Mouse (Mus musculus): ENCODE measurements around the gene Tex21. TPM values are rescaled to one million over a fixed set of nuclear protein-coding genes. Genes with fewer than 3 reads are reported as not detected.
A peak's percentile ranks its signal among the peaks of the same experiment; 100 is the strongest.
"Not testable (repeated sequence)": the region's sequence is repeated elsewhere in the genome, so short reads cannot be mapped to it uniquely, and the experiment has no call there.

Gene Tex21
- polyA plus RNA-seq, 1 experiment from 2014 or later, result not detected

DNA sequence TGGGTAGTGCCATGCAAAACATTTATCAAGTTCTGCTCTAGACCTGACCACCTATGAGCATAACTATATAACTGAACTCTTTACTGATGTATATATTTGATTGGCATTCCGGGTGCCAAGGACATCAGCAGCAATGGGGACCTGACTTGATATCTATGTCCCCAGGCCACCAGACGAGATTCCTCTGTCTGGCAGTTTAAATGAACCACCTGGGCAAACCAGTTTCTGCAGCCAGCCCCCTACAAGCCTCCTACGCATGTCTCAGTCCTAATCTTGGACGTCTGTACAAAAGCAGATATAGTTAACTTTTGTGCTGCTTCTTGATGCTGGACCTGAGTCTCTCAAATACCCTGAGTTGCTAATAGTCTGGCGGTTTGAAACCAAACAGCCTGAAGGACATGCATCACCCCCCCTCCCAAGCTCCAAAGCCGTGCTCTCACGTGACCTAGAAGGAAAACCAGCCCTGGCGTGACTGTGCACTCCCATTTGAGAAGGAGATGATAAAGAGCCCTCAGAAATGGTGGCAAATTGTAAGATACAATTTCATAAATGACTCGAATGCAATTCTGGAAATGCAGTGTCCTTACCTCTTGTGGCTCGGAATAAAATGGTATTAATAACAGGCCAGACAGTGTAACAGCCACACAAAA lies 61.3 kb downstream of the Tex21 start:
- no peaks in the 10 kb centered on the region for H3K4me1 ChIP-seq
- no peaks in the 10 kb centered on the region for H3K36me3 ChIP-seq (replicated peaks)
- no peak overlapping the region for H3K4me3 ChIP-seq
- H3K27ac ChIP-seq (replicated peaks), result no peak overlapping the region
- H3K27me3 ChIP-seq (replicated peaks; ENCODE audit: low read depth, poor library complexity, severe bottlenecking), result no peaks in the 10 kb centered on the region
- no peak for DNase-seq (ENCODE audit: low spot score)
- peaks cover 3% of the 10 kb centered on the region; the same call in 1 of the 2 replicates for H3K9me3 ChIP-seq
- 77% methylated on average over 10 of the region's 10 CpGs for WGBS

DNA sequence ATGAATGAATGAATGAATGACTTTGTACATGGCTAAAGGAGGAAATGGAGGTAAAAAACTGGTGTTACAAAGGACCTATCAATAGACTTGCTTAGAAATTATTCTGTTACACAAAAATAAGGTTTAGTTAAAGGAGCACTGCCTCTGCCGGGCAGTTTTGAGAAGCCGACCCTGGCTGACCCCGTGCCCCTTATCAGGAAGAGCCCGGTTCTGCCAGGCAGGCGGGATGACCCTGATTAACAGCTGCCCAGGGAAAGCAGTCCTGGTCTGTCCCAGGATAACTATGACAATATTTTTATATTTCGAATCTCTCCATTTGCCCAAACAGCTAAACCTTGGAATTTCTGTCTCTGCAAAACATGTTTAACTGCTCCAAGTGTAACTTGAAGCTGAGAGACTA lies 62.3 kb downstream of the Tex21 start:
- H3K36me3 ChIP-seq (replicated peaks), result no peaks in the 10 kb centered on the region
- no peak overlapping the region for H3K4me3 ChIP-seq
- no peak overlapping the region for H3K27ac ChIP-seq (replicated peaks)
- no peaks in the 10 kb centered on the region for H3K4me1 ChIP-seq
- no peaks in the 10 kb centered on the region for H3K27me3 ChIP-seq (replicated peaks; ENCODE audit: low read depth, poor library complexity, severe bottlenecking)
- no peaks in the 10 kb centered on the region for H3K9me3 ChIP-seq
- 57% methylated on average over 6 of the region's 6 CpGs for WGBS
- no peak for DNase-seq (ENCODE audit: low spot score)

DNA sequence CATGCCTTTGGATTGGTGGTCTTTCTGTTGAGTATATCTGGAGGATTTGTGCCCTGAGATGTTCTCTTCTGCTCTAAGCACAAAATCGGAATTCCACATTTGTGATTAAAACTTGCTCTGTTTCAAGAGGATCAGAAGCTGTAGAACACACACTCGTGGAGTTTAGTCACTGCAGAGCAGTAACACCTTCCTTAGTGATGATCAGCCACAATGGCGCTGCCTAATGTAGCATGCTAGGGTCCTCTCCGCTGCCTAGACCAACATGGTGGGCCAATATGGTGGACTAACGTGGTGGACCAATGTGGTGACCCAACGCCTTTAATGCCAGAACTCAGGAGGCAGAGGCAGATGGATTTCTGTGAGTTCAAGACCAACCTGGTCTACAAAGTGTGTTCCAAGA lies 63.7 kb downstream of the Tex21 start:
- no peak for DNase-seq (ENCODE audit: low spot score)
- WGBS, result 91% methylated on average over 6 of the region's 6 CpGs
- H3K36me3 ChIP-seq (replicated peaks), result no peaks in the 10 kb centered on the region
- H3K9me3 ChIP-seq, result no peaks in the 10 kb centered on the region
- no peak overlapping the region for H3K27ac ChIP-seq (replicated peaks)
- no peaks in the 10 kb centered on the region for H3K27me3 ChIP-seq (replicated peaks; ENCODE audit: low read depth, poor library complexity, severe bottlenecking)
- H3K4me3 ChIP-seq, result no peak overlapping the region
- H3K4me1 ChIP-seq, result no peaks in the 10 kb centered on the region

DNA sequence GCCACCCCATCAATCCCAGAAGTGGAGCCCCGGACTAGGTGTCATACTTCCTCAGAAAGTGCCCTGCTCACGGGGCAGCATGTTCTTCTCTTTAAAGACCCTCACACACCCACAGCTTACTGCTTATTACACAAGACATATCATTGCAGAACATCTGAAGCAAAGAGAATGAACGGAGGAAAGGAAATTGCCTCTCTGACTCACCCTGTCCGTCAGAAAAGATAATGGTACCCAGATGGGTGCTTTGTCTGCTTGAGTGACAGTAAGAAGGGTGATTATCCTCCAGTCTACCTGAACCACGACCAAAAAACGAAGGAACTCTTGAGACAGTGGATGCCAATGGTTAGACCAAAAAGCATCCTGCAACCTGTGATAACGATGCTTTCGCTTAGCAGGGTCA lies 65.1 kb downstream of the Tex21 start:
- H3K4me3 ChIP-seq, result no peak overlapping the region
- H3K27ac ChIP-seq (replicated peaks), result no peak overlapping the region
- H3K4me1 ChIP-seq, result peaks cover 8% of the 10 kb centered on the region
- no peaks in the 10 kb centered on the region for H3K36me3 ChIP-seq (replicated peaks)
- H3K9me3 ChIP-seq, result no peaks in the 10 kb centered on the region
- no peak for DNase-seq (ENCODE audit: low spot score)
- H3K27me3 ChIP-seq (replicated peaks; ENCODE audit: low read depth, poor library complexity, severe bottlenecking), result peaks cover 11% of the 10 kb centered on the region
- 66% methylated on average over 8 of the region's 8 CpGs for WGBS

DNA sequence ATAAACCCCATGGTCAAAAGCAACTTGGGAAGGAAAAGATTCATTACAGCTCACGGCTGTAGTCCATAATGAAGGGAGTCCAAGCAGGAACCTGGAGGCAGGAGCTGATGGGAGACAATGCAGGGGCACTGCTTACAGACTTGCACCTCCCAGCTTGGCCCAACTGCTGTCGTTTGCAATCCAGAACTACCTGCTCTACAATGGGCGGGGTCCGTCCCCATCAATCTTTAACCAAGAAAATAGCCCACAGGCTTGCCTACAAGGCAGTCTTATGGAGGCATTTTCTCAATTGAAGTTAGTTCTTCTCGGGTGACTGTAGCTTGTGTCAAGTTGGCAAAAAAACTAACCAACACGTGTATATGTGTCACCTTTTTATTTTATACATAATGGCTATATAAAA lies 66.1 kb downstream of the Tex21 start:
- no peak for DNase-seq (ENCODE audit: low spot score)
- 81% methylated on average over 6 of the region's 6 CpGs for WGBS
- H3K4me1 ChIP-seq, result peaks cover 8% of the 10 kb centered on the region
- peaks cover 21% of the 10 kb centered on the region for H3K27me3 ChIP-seq (replicated peaks; ENCODE audit: low read depth, poor library complexity, severe bottlenecking)
- no peak overlapping the region for H3K4me3 ChIP-seq
- no peaks in the 10 kb centered on the region for H3K9me3 ChIP-seq
- no peak overlapping the region for H3K27ac ChIP-seq (replicated peaks)
- H3K36me3 ChIP-seq (replicated peaks), result no peaks in the 10 kb centered on the region

DNA sequence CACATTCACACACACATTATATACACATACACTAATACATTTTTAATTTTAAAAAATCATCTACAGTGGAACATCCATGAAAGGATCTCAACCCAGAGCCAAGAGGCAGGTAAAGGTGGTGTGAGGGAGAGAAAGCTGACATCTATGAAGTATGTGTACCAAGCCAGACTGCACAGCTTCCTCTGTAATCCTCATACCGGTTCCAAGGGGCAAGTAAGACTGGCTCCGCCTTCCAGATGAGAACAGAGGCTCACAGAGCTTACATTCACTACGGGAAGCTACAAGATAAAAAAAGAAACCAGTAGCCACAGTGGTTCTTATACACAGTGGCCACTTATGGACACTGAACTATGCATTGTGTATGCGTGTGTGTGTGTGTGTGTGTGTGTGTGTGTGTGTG lies 67.0 kb downstream of the Tex21 start:
- H3K27me3 ChIP-seq (replicated peaks; ENCODE audit: low read depth, poor library complexity, severe bottlenecking), result peaks cover 25% of the 10 kb centered on the region
- peaks cover 11% of the 10 kb centered on the region for H3K4me1 ChIP-seq
- H3K27ac ChIP-seq (replicated peaks), result no peak overlapping the region
- DNase-seq (ENCODE audit: low spot score), result no peak
- no peaks in the 10 kb centered on the region for H3K9me3 ChIP-seq
- H3K36me3 ChIP-seq (replicated peaks), result no peaks in the 10 kb centered on the region
- 62% methylated on average over 4 of the region's 4 CpGs for WGBS
- H3K4me3 ChIP-seq, result no peak overlapping the region

DNA sequence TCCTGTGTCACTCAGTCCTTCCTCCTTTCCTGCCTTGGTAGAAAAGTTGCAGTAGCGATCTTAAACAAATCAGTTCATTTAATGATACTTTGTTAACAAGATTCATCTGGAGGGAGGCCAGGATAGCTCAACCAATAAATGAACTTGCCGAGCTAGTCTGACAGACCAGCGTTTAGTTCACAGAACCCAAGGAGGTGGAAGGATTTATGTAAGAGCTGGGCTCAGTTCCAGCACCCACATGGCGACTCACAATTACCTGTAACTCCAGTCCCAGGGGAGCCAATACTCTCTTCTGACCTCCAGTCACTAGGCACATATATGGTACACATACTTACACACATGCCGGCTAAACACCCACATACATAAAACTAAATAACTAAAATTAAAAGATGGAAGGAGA lies 67.5 kb downstream of the Tex21 start:
- no peak for DNase-seq (ENCODE audit: low spot score)
- Histone ChIP-seq H3K4me1 (peaks cover 12% of the 10 kb centered on the region), H3K4me3 (no peak overlapping the region), H3K27me3 (replicated peaks; ENCODE audit: low read depth, poor library complexity, severe bottlenecking) (peaks cover 28% of the 10 kb centered on the region), H3K36me3 (replicated peaks) (no peaks in the 10 kb centered on the region), H3K27ac (replicated peaks) (no peak overlapping the region), H3K9me3 (no peaks in the 10 kb centered on the region)
- 79% methylated on average over 5 of the region's 5 CpGs for WGBS

DNA sequence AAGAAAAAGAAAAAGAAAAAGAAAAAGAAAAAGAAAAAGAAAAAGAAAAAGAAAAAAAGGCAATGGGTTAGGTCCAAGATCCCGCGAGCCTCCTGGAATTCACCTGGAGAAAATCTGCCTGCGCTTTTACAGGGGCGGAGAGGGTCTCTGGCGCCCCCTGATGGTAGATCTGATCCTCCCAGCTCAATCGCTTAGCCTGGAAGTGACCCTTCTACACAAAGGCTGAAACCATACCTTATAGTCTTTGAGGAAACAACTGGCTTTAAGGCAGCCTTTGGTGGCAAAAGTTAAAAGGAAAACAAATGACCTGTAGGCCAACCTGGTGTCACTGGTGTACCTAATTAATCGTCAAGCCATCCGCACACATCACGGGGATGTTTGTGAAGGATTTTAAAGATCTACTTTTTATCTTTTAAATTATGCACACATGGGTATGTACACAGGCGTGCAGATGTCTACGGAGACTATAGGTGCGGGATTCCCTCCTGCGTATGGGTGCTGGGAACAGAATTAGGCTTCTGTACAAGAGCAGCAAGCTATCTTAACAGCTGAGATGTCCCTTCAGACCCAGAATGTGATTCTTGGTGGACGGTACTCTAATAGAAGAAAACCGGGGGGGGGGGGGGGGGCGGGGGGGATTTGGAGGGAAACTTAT lies 68.6 kb downstream of the Tex21 start:
- 41% methylated on average over 16 of the region's 16 CpGs for WGBS

DNA sequence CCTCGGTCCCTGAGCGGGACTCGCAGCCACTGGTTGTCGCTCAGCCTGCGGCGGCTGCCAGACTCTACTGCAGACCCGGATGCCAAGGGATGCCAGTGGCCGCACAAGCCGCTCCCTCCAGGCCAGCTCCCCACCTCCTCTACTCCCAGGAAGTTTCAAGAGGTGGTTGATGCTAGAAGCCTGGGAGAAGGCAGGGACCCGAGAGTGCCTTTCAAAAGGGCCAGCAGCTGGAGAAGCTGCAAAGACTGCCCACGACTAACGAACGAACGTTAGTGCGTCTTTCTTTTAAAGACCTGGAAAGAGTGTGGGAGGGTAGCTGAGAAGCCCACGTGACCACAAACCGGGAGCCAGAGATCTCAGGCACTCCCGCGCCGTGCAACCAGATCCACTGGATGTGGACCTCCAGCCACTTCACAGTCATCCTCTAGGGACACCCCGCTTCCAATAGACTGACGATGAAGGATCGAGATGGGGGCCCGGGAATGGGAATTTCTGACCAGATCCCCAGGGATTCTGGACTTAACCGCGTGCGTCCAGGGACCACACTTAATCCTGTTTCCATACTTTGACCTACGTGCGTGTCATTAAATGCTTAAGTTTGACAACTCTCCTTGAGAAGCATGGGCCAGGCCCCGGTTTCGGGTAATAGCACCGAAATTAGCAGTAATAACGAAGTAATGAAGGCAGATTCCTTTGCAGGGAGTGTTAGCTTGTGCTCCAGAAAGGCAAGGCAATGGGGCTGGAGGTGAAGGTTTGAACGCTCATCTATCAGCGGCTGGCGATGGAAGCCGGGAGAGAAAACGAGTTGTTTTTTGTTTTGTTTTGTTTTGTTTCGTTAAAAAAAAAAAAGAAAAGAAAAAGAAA lies 69.3 kb downstream of the Tex21 start, which contains the start of gene Esr2:
Esr2 (minus strand) TSS at position 260 of the 864 bp plus-strand sequence.
- Histone ChIP-seq H3K27me3 (replicated peaks; ENCODE audit: low read depth, poor library complexity, severe bottlenecking) (peaks cover 28% of the 10 kb centered on the region), H3K27ac (replicated peaks) (peak within 1 kb of the TSS; percentile 61; the same call in 1 of the 2 replicates), H3K9me3 (no peaks in the 10 kb centered on the region), H3K4me3 (peak within 1 kb of the TSS; percentile 58), H3K36me3 (replicated peaks) (no peaks in the 10 kb centered on the region), H3K4me1 (peaks cover 12% of the 10 kb centered on the region)
- under 1% methylated on average over 39 of the region's 39 CpGs for WGBS
- DNase-seq (ENCODE audit: low spot score), result peak; percentile 70

More for the DNA sequence above, 68.6 kb downstream of the Tex21 start:
- Histone ChIP-seq H3K9me3 (no peaks in the 10 kb centered on the region), H3K4me3 (peak overlapping the region; percentile 58), H3K4me1 (peaks cover 12% of the 10 kb centered on the region), H3K27ac (replicated peaks) (no peak overlapping the region; the same call in 1 of the 2 replicates), H3K27me3 (replicated peaks; ENCODE audit: low read depth, poor library complexity, severe bottlenecking) (peaks cover 28% of the 10 kb centered on the region), H3K36me3 (replicated peaks) (no peaks in the 10 kb centered on the region)
- DNase-seq (ENCODE audit: low spot score), result peak; percentile 87

DNA sequence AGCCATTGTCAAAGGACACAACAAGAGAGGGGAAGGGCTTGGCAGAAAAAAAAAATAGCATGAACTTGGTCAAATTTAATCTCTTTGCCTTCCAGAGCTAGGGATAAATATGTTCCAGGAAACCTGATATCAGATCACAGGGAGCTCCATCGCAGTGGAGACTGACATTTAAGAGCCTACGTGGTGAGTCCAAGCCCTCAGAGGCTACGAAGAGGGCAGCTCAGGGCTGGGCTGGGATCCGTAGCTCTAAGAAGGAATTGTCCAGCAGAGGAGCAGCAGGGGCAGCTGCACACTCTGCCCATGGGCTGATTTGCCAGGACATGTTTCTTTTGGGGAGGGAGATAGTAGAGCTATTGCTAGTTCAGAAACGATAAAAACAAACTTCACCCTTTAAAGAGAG lies 80.9 kb downstream of the Tex21 start:
- 43% methylated on average over 5 of the region's 5 CpGs for WGBS
- DNase-seq (ENCODE audit: low spot score), result no peak

DNA sequence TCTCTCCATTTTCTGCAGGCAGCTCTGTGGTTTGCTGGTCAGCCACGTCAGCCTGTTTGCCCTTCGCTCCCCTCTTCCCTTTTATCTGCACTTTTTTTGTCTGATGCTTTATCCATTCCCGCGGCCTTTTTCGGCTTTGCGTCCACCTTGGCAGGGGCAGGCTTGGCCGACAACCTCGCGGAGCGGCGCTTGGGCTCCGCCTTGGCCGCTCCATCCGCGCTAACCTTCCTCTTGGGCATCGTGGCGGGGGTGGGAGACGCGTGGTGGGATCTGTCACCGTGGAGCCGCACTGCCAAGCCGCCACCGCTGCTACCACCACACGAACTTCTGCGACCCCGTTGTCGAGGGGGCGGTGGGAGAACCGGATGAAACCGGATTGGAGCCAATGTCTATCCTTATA lies 94.2 kb downstream of the Tex21 start:
- not testable (repeated sequence) for H3K9me3 ChIP-seq; H3K27ac ChIP-seq (replicated peaks); H3K4me1 ChIP-seq; H3K36me3 ChIP-seq (replicated peaks)
- Histone ChIP-seq H3K4me3 (peak overlapping the region; percentile 56), H3K27me3 (replicated peaks; ENCODE audit: low read depth, poor library complexity, severe bottlenecking) (peaks cover 38% of the 10 kb centered on the region)
- 16% methylated on average over 30 of the region's 30 CpGs for WGBS
- peak; percentile 37 for DNase-seq (ENCODE audit: low spot score)

More for the DNA sequence above, 80.9 kb downstream of the Tex21 start:
- Histone ChIP-seq H3K9me3 (no peaks in the 10 kb centered on the region), H3K4me3 (no peak overlapping the region), H3K27ac (replicated peaks) (no peak overlapping the region), H3K27me3 (replicated peaks; ENCODE audit: low read depth, poor library complexity, severe bottlenecking) (no peaks in the 10 kb centered on the region), H3K4me1 (peaks cover 7% of the 10 kb centered on the region), H3K36me3 (replicated peaks) (no peaks in the 10 kb centered on the region)

Measured in embryonic facial prominence, embryonic 10.5 days (tissue).